Mouse (Mus musculus): ENCODE data around the gene Lcn2.

Lcn2 gene

DNA sequence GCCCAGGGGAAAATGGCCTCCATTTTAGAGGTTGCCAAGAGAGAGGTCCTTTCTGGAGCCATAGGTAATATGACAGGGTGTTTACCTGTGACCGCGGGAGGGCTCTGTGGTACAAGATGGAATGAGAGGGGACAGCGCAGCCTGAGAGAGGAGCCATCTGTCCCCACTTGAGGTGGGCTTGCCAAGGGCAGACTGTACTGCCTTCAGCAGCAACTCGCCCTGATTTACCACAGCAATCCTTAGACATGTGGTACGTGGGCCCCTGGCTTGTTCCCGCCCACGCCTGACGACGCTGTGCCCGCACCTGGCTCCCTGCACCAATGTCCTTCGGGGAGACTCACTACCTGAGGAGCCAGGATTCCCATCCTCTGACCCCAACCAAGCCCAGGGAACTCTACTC, 39.7 kb downstream of the Lcn2 start:
- intact Hi-C loops (cut with DNase I) = no loop called here

DNA sequence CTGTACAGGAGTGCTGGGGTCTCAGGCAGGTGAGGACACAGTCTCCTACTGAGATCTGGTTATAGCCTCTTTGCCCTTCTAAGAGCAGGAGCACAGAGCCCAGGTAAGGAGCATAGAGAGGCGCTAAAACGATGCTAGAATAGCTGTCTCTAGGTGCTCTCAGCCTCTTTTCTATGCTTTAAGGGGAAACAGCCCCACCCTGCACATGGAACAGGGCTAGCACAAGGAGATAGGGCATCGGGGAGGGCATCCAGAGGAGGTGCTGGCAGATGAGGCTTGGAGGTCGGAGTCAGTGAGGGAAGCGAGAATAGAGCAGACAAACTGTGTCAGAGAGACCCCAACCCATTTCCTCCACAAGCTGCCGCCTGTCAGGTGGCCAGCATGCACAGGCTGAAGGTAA, 41.0 kb downstream of the Lcn2 start:
- intact Hi-C loops (cut with DNase I) = no loop called here

DNA sequence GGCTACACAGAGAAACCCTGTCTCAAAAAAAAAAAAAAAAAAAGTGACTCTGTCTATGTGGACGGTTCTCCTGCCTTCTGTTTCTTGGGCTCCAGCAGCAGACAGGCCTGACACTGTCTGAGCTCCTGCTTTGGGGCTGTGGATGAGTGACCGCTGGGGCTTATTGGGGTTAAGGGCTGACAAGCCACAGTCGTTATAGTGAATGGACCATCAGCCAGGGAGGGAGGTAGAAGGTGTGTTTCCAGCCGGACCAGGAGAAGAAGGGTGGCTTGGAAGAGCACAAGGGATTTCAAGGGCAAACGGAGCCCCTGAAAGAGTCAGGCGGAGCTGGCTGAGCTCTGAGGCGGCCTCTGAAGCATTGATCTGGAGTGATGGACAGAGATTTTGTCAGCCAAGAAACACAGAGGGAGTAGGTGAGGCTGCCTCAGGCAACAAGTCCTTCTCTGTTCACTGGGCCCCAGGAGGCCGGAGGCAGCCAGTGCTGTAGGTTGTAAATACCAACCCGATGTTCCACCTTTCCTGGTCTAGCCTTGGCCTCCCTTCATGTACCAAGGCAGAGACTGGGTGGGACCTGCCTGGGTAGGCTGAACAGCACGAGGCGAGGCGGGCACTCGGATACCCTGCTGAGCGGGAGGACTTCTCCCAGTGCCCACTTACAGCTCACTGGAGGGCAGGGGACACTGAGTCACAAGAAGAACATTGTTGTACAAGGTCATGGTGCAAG, 43.3 kb downstream of the Lcn2 start:
- intact Hi-C loops (cut with DNase I) = no loop called here

DNA sequence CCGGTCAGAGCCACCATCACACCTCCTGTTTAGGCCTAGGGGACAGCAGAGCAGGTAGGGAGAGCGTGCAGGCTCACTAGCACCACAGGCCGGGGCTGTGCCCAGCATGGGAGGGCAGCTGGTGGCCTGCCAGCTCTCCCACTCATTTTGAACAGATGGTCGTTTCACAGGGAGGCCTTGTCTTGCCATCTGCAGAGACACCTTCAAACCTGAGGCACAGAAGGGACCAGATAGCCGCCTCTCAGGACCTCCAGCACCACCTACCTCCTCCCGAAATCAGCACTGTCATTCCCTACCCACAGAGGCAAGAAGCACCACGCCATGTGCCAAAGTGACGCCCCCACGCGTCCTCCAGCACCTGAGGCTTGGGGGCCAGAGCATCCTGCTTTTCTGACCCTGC, 44.0 kb downstream of the Lcn2 start:
- intact Hi-C loops (cut with DNase I) = no loop called here

DNA sequence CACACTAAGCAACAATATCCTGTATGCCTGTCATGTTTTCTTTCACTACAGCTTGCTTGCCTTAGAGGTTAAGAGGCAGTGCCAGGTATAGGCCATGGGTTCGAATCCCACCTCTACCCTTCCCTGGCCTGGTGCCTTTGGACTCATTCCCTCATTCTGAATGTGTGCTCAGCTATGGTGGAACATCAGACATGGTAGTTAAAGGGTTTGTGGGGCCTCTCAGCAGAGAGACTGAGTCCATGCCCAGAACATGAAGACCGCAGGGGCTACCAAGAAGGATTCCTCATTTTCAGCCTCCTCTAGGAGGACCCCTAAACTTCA, 44.7 kb downstream of the Lcn2 start:
- intact Hi-C loops (cut with DNase I) = no loop called here

DNA sequence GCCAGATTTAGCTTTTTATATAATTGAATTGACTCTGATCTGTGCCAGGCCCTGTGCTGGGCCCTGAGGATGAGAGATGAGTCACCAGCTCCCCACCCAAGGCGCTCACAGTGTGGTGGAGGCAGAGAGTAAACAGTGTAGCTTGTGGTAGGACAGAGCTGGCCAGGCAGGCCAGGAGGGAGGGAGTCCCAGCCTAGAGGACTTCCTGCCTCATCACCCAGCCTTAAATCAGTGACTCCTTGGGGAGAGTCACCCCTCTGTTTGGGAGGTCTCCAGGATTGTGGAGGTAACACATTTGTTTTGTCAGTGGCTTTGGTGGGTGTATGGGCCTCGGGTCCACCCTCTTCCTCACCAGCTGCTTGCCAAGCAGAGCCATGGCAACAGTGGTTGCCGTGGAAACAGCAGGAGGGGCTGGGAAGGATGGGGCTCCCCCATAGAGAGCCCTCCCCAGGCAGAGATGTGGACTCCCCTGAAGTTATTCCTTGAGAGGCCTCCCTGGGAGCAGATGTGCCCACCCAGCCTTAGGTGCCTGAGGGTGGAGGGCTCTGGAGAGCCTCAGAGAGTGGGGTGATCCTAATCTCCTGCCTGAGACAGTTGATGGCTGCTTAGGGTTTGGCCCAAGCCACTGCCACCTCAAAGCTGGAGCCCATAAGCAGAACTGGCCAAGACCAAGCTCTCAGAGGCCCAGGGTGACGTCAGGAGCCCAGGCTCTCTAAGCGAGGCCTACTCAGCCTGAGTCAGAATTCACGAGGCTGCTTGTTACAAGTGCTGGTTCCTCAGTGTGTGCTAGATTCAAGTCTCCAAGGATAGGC, 45.3 kb downstream of the Lcn2 start:
- intact Hi-C loops (cut with DNase I) = no loop called here

DNA sequence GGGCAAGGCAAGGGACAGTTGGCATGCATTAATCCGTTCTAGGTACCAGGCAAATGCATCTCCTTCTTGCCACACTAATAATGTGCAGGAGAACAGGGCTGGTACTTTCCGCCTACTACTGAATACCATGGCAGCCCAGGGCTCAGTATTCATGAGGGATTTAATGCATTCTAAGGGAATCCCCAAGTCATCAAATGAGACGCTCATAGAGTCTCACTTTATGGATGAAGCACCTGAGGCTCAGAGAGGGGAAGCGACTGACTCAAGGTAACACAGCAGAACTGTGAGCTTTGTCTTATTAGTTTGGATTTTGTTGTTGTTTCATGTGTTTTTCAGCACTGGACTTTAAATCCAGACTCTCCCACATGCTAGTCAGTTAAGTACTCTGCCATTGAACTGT, 46.0 kb downstream of the Lcn2 start:
- intact Hi-C loops (cut with DNase I) = no loop called here

DNA sequence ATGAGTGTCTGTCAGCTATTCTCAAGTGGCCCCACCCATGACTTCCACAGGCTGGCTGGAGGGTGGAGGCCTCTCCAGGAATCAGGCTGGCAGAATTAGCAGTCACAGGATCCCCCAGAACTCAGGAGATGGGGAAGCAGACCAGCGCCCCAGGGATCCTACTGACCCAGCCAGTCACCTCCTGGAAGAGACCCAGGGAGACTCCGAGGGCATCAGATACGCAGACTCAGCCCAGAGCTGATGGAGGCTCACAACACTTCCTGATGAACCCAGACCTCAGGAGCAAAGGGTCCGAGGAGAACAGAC, 46.5 kb downstream of the Lcn2 start:
- intact Hi-C loops (cut with DNase I) = no loop called here

DNA sequence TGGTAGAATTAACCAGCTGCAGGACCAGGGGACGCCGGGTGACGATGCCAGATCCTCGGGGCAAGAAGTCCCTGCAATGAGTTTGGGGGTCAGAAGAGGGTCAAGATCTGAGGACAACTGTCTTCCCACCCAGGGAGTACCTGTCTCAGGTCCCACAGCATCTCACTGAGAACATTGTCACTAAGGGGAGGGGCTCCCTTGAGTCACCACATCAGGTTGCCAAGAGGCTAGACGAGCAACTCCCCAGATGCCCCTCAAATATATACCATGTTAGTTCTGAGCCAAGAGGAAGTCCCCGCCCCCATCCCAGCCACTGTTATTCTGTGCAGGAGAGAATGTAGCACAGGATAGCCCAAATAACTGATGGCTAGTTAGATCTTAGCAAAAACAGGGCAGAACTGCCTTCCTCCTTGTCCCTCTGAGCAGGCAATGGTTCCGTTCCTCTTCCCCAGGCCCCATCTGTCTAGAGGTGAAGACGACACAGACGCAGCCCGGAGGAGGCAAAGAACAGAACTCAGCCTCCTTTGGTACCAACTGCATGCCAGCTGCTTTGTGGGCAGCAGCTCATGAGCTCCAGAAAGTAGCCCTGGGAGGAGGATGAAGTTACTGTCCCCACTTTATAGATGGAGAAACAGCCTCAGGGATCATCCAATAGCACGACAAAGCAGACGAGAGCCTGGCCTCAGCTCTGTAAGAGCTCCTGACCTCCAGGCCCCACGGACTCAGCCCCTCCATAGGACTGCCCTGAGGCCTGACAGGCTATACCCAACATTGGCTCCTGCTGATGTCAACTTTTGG, 47.0 kb downstream of the Lcn2 start:
- intact Hi-C loops (cut with DNase I) = no loop called here

DNA sequence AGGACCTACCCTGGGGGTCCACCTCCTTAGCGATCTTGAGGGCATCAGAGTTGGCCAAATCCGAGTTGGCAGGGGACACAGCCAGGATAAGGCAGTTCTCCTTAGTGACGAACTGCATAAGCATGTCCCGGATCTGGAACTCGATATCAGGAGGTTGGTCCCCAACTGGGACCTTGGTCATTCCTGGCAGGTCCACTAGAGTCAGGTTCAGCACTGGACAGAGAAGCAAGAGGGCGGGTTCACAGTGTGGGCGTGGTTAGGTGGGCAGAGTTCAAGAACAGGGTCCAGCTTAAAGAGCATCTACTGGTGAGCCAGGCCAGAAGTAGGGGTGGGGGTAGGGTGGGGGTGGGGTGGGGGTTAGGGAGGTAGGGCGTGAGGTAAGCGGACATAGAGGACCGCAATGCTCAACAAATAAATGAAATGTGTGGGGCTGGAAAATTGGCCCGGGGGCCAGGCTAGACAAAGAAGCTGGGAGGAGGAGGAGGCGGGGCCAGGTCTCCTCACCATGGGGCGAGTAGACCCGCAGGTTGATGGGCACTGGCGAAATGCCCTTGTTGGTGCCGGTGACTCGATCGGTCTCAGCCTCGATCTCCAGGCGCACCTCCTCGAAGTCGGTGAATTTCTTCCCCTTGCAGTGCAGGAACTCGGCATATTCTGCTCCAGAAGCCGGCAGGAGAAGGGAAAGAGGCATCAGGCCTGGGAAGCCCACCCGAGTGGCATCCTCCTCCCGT, 48.0 kb downstream of the Lcn2 start:
- intact Hi-C loops (cut with DNase I) = no loop called here

DNA sequence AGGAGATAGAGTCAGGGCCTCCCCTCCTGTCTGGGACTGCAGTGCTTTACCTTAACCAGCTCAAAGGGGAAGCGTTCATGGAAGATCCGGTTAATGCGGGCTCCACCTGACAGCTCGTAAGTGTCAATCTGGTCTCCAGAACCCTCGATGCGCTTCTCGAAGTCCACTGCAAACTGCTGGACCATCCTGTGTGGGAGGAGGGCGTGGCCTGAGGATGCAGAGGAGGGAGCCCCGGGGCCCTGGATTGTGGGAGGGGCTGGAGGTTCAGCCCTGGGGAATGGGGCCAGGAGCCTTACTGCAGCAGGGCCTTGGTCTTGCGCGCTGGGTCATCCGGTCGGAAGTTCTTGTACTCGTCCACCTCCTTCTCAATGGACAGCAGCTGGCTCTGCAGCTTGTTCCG, 52.2 kb downstream of the Lcn2 start:
- intact Hi-C loops (cut with DNase I) = no loop called here
